26 mouse cellular contexts compared by ENCODE assay signal in genomic region chr3:52108027-52108426, GRCm38 (mm10).
"Had no signal": no experiment of that assay in that cellular context is flagged by ENCODE, and none has a peak within 500 bp of the region (broad histone marks: within the 10 kb centered on the region; RNA-seq: fewer than 3 reads in every experiment).

No protein-coding gene starts in this region.

- ATAC-seq: hindbrain, embryonic 16.5 days; inflammation-experienced regulatory T-cells, adult 6 months; intestine, embryonic 15.5 days; intestine, postnatal 0 days; liver, embryonic 12.5 days had no signal

- H3K27me3 ChIP-seq: heart, embryonic 13.5 days; heart, embryonic 15.5 days; hindbrain, embryonic 12.5 days; intestine, embryonic 15.5 days; limb, embryonic 13.5 days; limb, embryonic 15.5 days; liver, embryonic 12.5 days had no signal

- H3K4me2 ChIP-seq: heart, embryonic 11.5 days; heart, embryonic 13.5 days; heart, embryonic 15.5 days; hindbrain, embryonic 12.5 days; hindbrain, embryonic 14.5 days; intestine, embryonic 15.5 days; limb, embryonic 13.5 days; limb, embryonic 15.5 days; liver, embryonic 12.5 days had no signal

- H3K4me3 ChIP-seq: gastrocnemius, adult 2 months; heart, adult 2 months; heart, embryonic 13.5 days; heart, embryonic 15.5 days; hindbrain, embryonic 10.5 days; hindbrain, embryonic 12.5 days; intestine, embryonic 15.5 days; layer of hippocampus, adult 2 months; left cerebral cortex, adult 2 months; limb, embryonic 13.5 days; limb, embryonic 15.5 days; liver, embryonic 12.5 days had no signal

- H3K27ac ChIP-seq: gastrocnemius, adult 2 months; heart, adult 2 months; heart, embryonic 13.5 days; heart, embryonic 15.5 days; hindbrain, embryonic 10.5 days; hindbrain, embryonic 12.5 days; hindbrain, embryonic 14.5 days; intestine, embryonic 15.5 days; layer of hippocampus, adult 2 months; left cerebral cortex, adult 2 months; limb, embryonic 13.5 days; limb, embryonic 15.5 days; liver, embryonic 12.5 days had no signal

- DNase-seq: gastrocnemius, adult 2 months; gastrocnemius, postnatal 10 days; gastrocnemius, postnatal 25 days; heart, adult 11 months; heart, adult 2 months; heart, postnatal 4 days; kidney, adult 18-20 months; kidney, adult 8-10 months; kidney, postnatal 10 days; kidney, postnatal 25 days; kidney, postnatal 4 days had no signal

- H3K9ac ChIP-seq: heart, embryonic 13.5 days; heart, embryonic 15.5 days; hindbrain, embryonic 12.5 days; hindbrain, embryonic 14.5 days; intestine, embryonic 15.5 days; limb, embryonic 13.5 days; limb, embryonic 15.5 days; liver, embryonic 12.5 days had no signal

- H3K9me3 ChIP-seq: heart, embryonic 13.5 days; heart, embryonic 15.5 days; hindbrain, embryonic 10.5 days; hindbrain, embryonic 12.5 days; intestine, embryonic 15.5 days; limb, embryonic 13.5 days; limb, embryonic 15.5 days; liver, embryonic 12.5 days had no signal

- H3K4me1 ChIP-seq: heart, embryonic 13.5 days; heart, embryonic 15.5 days; intestine, embryonic 15.5 days had no signal

- H3K36me3 ChIP-seq: heart, embryonic 13.5 days; heart, embryonic 15.5 days; hindbrain, embryonic 10.5 days; hindbrain, embryonic 12.5 days; intestine, embryonic 15.5 days; limb, embryonic 13.5 days; limb, embryonic 15.5 days; liver, embryonic 12.5 days had no signal
